Mouse (Mus musculus) gastrocnemius, postnatal 14 days (tissue): ENCODE measurements around the gene Ccndbp1. TPM values are rescaled to one million over a fixed set of nuclear protein-coding genes. Genes with fewer than 3 reads are reported as not detected.
A peak's percentile ranks its signal among the peaks of the same experiment; 100 is the strongest.
"Not testable (repeated sequence)": the region's sequence is repeated elsewhere in the genome, so short reads cannot be mapped to it uniquely, and the experiment has no call there.

Experiments used
- DNase-seq: peaks from one replicate; pipeline ENCODE4 v3.0.0; 2021; ENCODE audit warnings: mixed read lengths
- intact Hi-C: fragments of 180-260 bp; cut with DNase I; formaldehyde crosslinking; loops from one replicate; pipeline ENCODE4 v1.15.1; 2025; ENCODE audit warnings: low total_unique reads
- long read RNA-seq, 2 experiments: library from polyadenylated mRNA; stranded (forward); transcript quantifications; one replicate each; pipeline ENCODE4 v2.0.0; 2021
- total RNA-seq, 2 experiments: library from RNA; stranded (reverse); gene quantifications; 2 replicates each; pipeline ENCODE4 v1.2.3; 2021

Gene Ccndbp1
- 10 to 100 TPM; 15.0 to 16.5 TPM for total RNA-seq
- long read RNA-seq, experiment 1, transcript Ccndbp1-201 (11 exons, 1,569 nt) = major isoform, 22 of 22 reads
- long read RNA-seq, experiment 1, partial matches to known transcripts = 0 of 22 reads
- long read RNA-seq, experiment 1, other reads (novel, unspliced or antisense) = 0 of 22 reads
- long read RNA-seq, experiment 2, transcript Ccndbp1-201 (11 exons, 1,569 nt) = major isoform, 21 of 24 reads
- long read RNA-seq, experiment 2, partial matches to known transcripts = 0 of 24 reads
- long read RNA-seq, experiment 2, other reads (novel, unspliced or antisense) = 2 of 24 reads

- peak; percentile 93 for DNase-seq
- intact Hi-C loops = no loop called here
Observed at GRCm38 (mm10) chr2:121007925-121008663, at the start of gene Ccndbp1. Ccndbp1 (plus strand) TSS chr2:121008403.

GRCm38 (mm10) chr2:120959363-120959762 is 48.8 kb upstream of the Ccndbp1 start:
- DNase-seq = no peak
- intact Hi-C loops = no loop called here

- intact Hi-C loops = no loop called here
- no peak for DNase-seq
Observed at GRCm38 (mm10) chr2:120959827-120960226, 48.4 kb upstream of the Ccndbp1 start.

- no peak for DNase-seq
- intact Hi-C loops = no loop called here
Observed at GRCm38 (mm10) chr2:120960261-120960660, 47.9 kb upstream of the Ccndbp1 start.

- no peak for DNase-seq
- intact Hi-C loops = no loop called here
Observed at GRCm38 (mm10) chr2:120963110-120963509, 45.1 kb upstream of the Ccndbp1 start.

GRCm38 (mm10) chr2:120965486-120965885 is 42.7 kb upstream of the Ccndbp1 start:
- intact Hi-C loops = no loop called here
- no peak for DNase-seq

GRCm38 (mm10) chr2:120970045-120970539 is 38.1 kb upstream of the Ccndbp1 start:
- no peak for DNase-seq
- intact Hi-C loops = no loop called here

GRCm38 (mm10) chr2:120970559-120971080 is 37.6 kb upstream of the Ccndbp1 start, which contains the start of gene Ubr1:
Ubr1 (minus strand) TSS chr2:120970715.
- intact Hi-C loops = no loop called here

GRCm38 (mm10) chr2:120971766-120972165 is 36.4 kb upstream of the Ccndbp1 start:
- intact Hi-C loops = no loop called here

More at GRCm38 (mm10) chr2:120970559-120971080, 37.6 kb upstream of the Ccndbp1 start, which contains the start of gene Ubr1:
- peak; percentile 88 for DNase-seq

GRCm38 (mm10) chr2:120972257-120972656 is 35.9 kb upstream of the Ccndbp1 start:
- DNase-seq, intact Hi-C loops: not testable (repeated sequence)

More at GRCm38 (mm10) chr2:120971766-120972165, 36.4 kb upstream of the Ccndbp1 start:
- DNase-seq = no peak

GRCm38 (mm10) chr2:120972964-120973363 is 35.2 kb upstream of the Ccndbp1 start:
- DNase-seq = no peak
- intact Hi-C loops = no loop called here

GRCm38 (mm10) chr2:120976308-120976707 is 31.9 kb upstream of the Ccndbp1 start:
- DNase-seq = no peak
- intact Hi-C loops = no loop called here

- intact Hi-C loops = no loop called here
- peak; percentile 62 for DNase-seq
Observed at GRCm38 (mm10) chr2:120976990-120977925, 30.9 kb upstream of the Ccndbp1 start, which contains the start of gene Tmem62. Tmem62 (plus strand) TSS chr2:120977017.

GRCm38 (mm10) chr2:120977926-120978692 is 30.1 kb upstream of the Ccndbp1 start:
- no peak for DNase-seq
- intact Hi-C loops = no loop called here

GRCm38 (mm10) chr2:120978693-120979037 is 29.5 kb upstream of the Ccndbp1 start:
- DNase-seq = no peak
- intact Hi-C loops = no loop called here

- intact Hi-C loops = no loop called here
- no peak for DNase-seq
Observed at GRCm38 (mm10) chr2:120979819-120980218, 28.4 kb upstream of the Ccndbp1 start.

- intact Hi-C loops = no loop called here
- DNase-seq = no peak
Observed at GRCm38 (mm10) chr2:120980861-120981260, 27.3 kb upstream of the Ccndbp1 start.

GRCm38 (mm10) chr2:120983611-120984010 is 24.6 kb upstream of the Ccndbp1 start:
- DNase-seq = no peak
- intact Hi-C loops = no loop called here

GRCm38 (mm10) chr2:120985241-120985640 is 23.0 kb upstream of the Ccndbp1 start:
- DNase-seq = no peak
- intact Hi-C loops = no loop called here
